Mouse (Mus musculus) liver, postnatal 0 days (tissue): ENCODE measurements at regions not wholly inside any gene's neighbourhood (a gene's known extent, or its start where the extent isn't known, plus 50 kb on each side); places are given as distances from the start of the nearest gene placed in this dataset.

Source experiments
- ATAC-seq: fragments of 200-750 bp; cut with Nextera tagmentation; 2 replicates; pipeline ENCODE4 v1.8.0; 2017; ENCODE audit warnings: mild to moderate bottlenecking, moderate library complexity
- DNase-seq: peaks from one replicate; pipeline ENCODE4 v3.0.0-alpha.2; 2016
- H3K27ac ChIP-seq: fragments of 300-500 bp; sonication (generic); 2 replicates; pipeline ENCODE4 v1.5.1; 2014; ENCODE audit warnings: antibody characterized with exemption, moderate library complexity, mild to moderate bottlenecking, low read depth
- H3K27me3 ChIP-seq: fragments of 300-500 bp; sonication (generic); 2 replicates; pipeline ENCODE4 v1.6.1; 2014; ENCODE audit warnings: low read length, control low read depth, mixed read lengths; ENCODE audit not compliant: insufficient read depth
- H3K36me3 ChIP-seq: fragments of 300-500 bp; sonication (generic); replicated peaks from 2 replicates; pipeline ENCODE4 v1.6.1; 2014; ENCODE audit warnings: mild to moderate bottlenecking, control low read depth, low read length, moderate library complexity, mixed read lengths; ENCODE audit not compliant: insufficient read depth
- H3K4me1 ChIP-seq: fragments of 300-500 bp; sonication (generic); 2 replicates; pipeline ENCODE4 v1.6.1; 2014; ENCODE audit warnings: antibody characterized with exemption, mild to moderate bottlenecking, control low read depth; ENCODE audit not compliant: insufficient read depth
- H3K4me2 ChIP-seq: fragments of 300-500 bp; sonication (generic); 2 replicates; pipeline ENCODE4 v1.6.1; 2014; ENCODE audit warnings: low read depth, mild to moderate bottlenecking, low read length, moderate library complexity, mixed read lengths
- H3K4me3 ChIP-seq: fragments of 300-500 bp; sonication (generic); 2 replicates; pipeline ENCODE4 v1.5.1; 2014; ENCODE audit warnings: low read depth, low read length
- H3K9ac ChIP-seq: fragments of 300-500 bp; sonication (generic); replicated peaks from 2 replicates; pipeline ENCODE4 v1.6.1; 2014; ENCODE audit warnings: mild to moderate bottlenecking, moderate library complexity
- H3K9me3 ChIP-seq: fragments of 300-500 bp; sonication (generic); 2 replicates; pipeline ENCODE4 v1.6.1; 2016; ENCODE audit warnings: mild to moderate bottlenecking, control low read depth, low read length, mixed read lengths
- CTCF ChIP-seq: sonication (generic); IDR thresholded peaks from 2 replicates; pipeline ENCODE4 v1.5.1; 2016; ENCODE audit warnings: antibody characterized with exemption, low read depth
- EP300 ChIP-seq: IDR thresholded peaks from 2 replicates; pipeline ENCODE4 v1.6.1; 2016; ENCODE audit warnings: antibody characterized with exemption, low read depth, mild to moderate bottlenecking
- WGBS: fragments of 180-500 bp; shearing (Covaris S2); extraction: QIAGEN DNeasy Blood & Tissue Kit; methylation state at CpG from one replicate; pipeline ENCODE4 v1.1.7; 2014; ENCODE audit not compliant: insufficient replicate concordance; 5-methylcytosine and 5-hydroxymethylcytosine counted together

GRCm38 (mm10) chr4:95162386-95163090 lies 110.5 kb upstream of the Jun start:
- peak overlapping the region; percentile 87 for H3K4me2 ChIP-seq
- H3K27me3 ChIP-seq: no peaks in the 10 kb centered on the region
- DNase-seq (peak; percentile 47), ATAC-seq (no peak)
- TF ChIP-seq CTCF (0 out of 2 replicates have a peak, but pooled peaks have one; percentile 25), EP300 (no peak)
- peak overlapping the region; percentile 99 for H3K27ac ChIP-seq
- 33% methylated on average over 9 of the region's 9 CpGs for WGBS
- no peak overlapping the region for H3K4me3 ChIP-seq
- no peaks in the 10 kb centered on the region for H3K9me3 ChIP-seq
- no peak overlapping the region for H3K9ac ChIP-seq
- no peaks in the 10 kb centered on the region for H3K36me3 ChIP-seq
- H3K4me1 ChIP-seq: peaks cover 32% of the 10 kb centered on the region

DNA sequence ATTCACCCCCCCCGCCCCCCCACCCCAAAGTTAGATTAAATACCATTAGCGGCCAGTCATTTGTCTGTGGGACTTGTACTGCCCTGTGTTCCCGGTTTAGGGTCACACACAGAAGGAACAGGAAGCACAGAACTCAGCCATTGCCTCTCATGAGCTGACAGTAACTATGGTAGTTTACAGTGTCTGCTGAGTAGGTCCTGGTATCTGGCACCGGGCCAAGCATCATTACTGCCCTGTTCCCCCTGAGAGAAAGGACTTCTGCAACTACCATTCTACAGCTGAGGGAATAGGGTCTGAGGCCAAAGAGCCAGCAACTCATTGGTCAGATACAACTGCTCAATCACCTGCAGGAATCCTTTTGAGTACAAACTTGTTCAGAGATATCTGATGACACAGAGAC lies 111.4 kb upstream of the Jun start:
- no peak overlapping the region for H3K4me2 ChIP-seq
- no peaks in the 10 kb centered on the region for H3K36me3 ChIP-seq
- H3K27me3 ChIP-seq: no peaks in the 10 kb centered on the region
- WGBS: 72% methylated on average over 4 of the region's 4 CpGs
- H3K4me3 ChIP-seq: no peak overlapping the region
- ATAC-seq (no peak), DNase-seq (no peak)
- no peak overlapping the region for H3K9ac ChIP-seq
- TF ChIP-seq CTCF (no peak), EP300 (no peak)
- 0 out of 2 replicates have a peak overlapping the region, but pooled peaks have one; percentile 99 for H3K27ac ChIP-seq
- H3K4me1 ChIP-seq: peaks cover 27% of the 10 kb centered on the region
- H3K9me3 ChIP-seq: no peaks in the 10 kb centered on the region

DNA sequence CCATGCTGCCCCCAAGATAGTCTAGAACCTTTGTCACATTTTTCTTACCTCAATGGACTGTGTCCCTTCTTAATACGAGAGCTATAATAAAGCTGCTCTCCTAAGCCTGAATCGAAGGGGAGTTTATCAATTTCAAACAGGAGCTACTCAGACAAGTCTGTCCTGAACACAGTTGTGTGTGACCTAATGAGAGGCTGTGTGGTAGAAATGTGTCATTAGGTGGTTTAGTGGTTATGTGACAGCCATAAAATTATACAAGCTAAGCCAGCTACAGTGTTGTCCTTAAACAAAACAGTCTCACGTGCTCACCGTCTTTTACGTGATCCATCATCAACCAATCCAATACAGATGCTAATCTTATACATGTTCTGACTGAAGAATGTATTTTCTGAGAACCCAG lies 114.5 kb upstream of the Jun start:
- ATAC-seq: no peak
- TF ChIP-seq EP300: no peak
- no peak for TF ChIP-seq CTCF
- Histone ChIP-seq H3K27ac (no peak overlapping the region), H3K9ac (no peak overlapping the region), H3K36me3 (no peaks in the 10 kb centered on the region), H3K27me3 (no peaks in the 10 kb centered on the region), H3K4me1 (peaks cover 13% of the 10 kb centered on the region), H3K9me3 (no peaks in the 10 kb centered on the region), H3K4me3 (no peak overlapping the region), H3K4me2 (no peak overlapping the region)
- no peak for DNase-seq
- WGBS: 78% methylated on average over 5 of the region's 5 CpGs

GRCm38 (mm10) chr4:95167216-95167615 lies 115.2 kb upstream of the Jun start:
- Histone ChIP-seq H3K27me3 (no peaks in the 10 kb centered on the region), H3K4me3 (no peak overlapping the region), H3K4me2 (no peak overlapping the region), H3K4me1 (peaks cover 7% of the 10 kb centered on the region), H3K27ac (no peak overlapping the region), H3K9me3 (no peaks in the 10 kb centered on the region), H3K36me3 (no peaks in the 10 kb centered on the region), H3K9ac (no peak overlapping the region)
- no peak for TF ChIP-seq CTCF
- DNase-seq (no peak), ATAC-seq (no peak)
- 63% methylated on average over 1 of the region's 1 CpGs for WGBS

- 65% methylated on average over 2 of the region's 2 CpGs for WGBS
- Histone ChIP-seq H3K36me3 (no peaks in the 10 kb centered on the region), H3K9ac (no peak overlapping the region), H3K27ac (no peak overlapping the region), H3K27me3 (no peaks in the 10 kb centered on the region), H3K9me3 (no peaks in the 10 kb centered on the region), H3K4me1 (no peaks in the 10 kb centered on the region), H3K4me2 (no peak overlapping the region), H3K4me3 (no peak overlapping the region)
- TF ChIP-seq EP300 (no peak), CTCF (no peak)
- no peak for ATAC-seq
- DNase-seq: no peak
Observed at GRCm38 (mm10) chr4:95169702-95170101, 117.7 kb upstream of the Jun start.

DNA sequence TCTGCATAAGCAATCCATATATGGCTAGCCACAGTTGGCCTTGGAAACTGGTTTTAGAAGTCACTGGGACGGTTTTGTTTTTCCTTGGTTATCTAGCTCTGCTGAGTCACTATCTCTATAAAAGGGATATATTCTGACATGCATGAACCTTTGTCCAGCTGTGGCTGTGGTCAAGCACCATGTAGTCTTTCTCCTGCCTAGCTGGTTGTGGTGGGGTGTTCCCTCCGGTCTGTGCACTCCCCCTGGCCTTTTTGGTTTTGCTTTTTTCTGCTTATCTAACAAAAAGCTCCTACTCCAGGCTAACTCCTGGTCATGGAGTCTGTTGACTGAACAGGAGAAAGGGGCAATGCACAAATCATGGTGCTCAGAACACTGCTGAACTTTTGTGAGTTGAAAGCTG lies 125.7 kb upstream of the Jun start:
- Histone ChIP-seq H3K9ac (no peak overlapping the region), H3K27me3 (no peaks in the 10 kb centered on the region), H3K36me3 (no peaks in the 10 kb centered on the region), H3K4me2 (no peak overlapping the region), H3K4me1 (peaks cover 9% of the 10 kb centered on the region; the same call in 1 of the 2 replicates), H3K9me3 (no peaks in the 10 kb centered on the region), H3K4me3 (no peak overlapping the region), H3K27ac (no peak overlapping the region)
- ATAC-seq (no peak), DNase-seq (no peak)
- WGBS: 33% methylated on average over 2 of the region's 2 CpGs
- TF ChIP-seq CTCF: no peak
- TF ChIP-seq EP300: no peak
